Mouse (Mus musculus): ENCODE measurements around the gene Anapc15.
"Not testable (repeated sequence)": the region's sequence is repeated elsewhere in the genome, so short reads cannot be mapped to it uniquely, and the experiment has no call there.

Gene Anapc15

GRCm38 (mm10) chr7:101900331-101901097 lies 37.0 kb downstream of the Anapc15 start:
- DNase-seq (ENCODE audit: low spot score), result no peak

- DNase-seq (ENCODE audit: low spot score), result no peak
Observed at GRCm38 (mm10) chr7:101901969-101902368, 38.5 kb downstream of the Anapc15 start.

GRCm38 (mm10) chr7:101902846-101903245 lies 39.3 kb downstream of the Anapc15 start:
- DNase-seq (ENCODE audit: low spot score), result no peak

- DNase-seq (ENCODE audit: low spot score), result peak; percentile 98
Observed at GRCm38 (mm10) chr7:101905561-101906286, 42.2 kb downstream of the Anapc15 start, which contains the start of gene Lamtor1. TSS of gene Lamtor1 (plus strand) at chr7:101905904.

GRCm38 (mm10) chr7:101906287-101906681 lies 42.8 kb downstream of the Anapc15 start, which contains the start of gene Tomt:
TSS of gene Tomt (minus strand) at chr7:101906359.
- no peak for DNase-seq (ENCODE audit: low spot score)

GRCm38 (mm10) chr7:101906696-101907095 lies 43.2 kb downstream of the Anapc15 start:
- no peak for DNase-seq (ENCODE audit: low spot score)

GRCm38 (mm10) chr7:101908367-101908766 lies 44.9 kb downstream of the Anapc15 start:
- DNase-seq (ENCODE audit: low spot score), result no peak

GRCm38 (mm10) chr7:101910138-101910537 lies 46.6 kb downstream of the Anapc15 start:
- DNase-seq (ENCODE audit: low spot score), result no peak

GRCm38 (mm10) chr7:101911982-101912381 lies 48.5 kb downstream of the Anapc15 start:
- DNase-seq (ENCODE audit: low spot score), result no peak

GRCm38 (mm10) chr7:101918071-101918470 lies 54.6 kb downstream of the Anapc15 start:
- DNase-seq (ENCODE audit: low spot score), result no peak

GRCm38 (mm10) chr7:101925892-101926291 lies 62.4 kb downstream of the Anapc15 start:
- not testable (repeated sequence) for DNase-seq (ENCODE audit: low spot score)

GRCm38 (mm10) chr7:101928093-101928492 lies 64.6 kb downstream of the Anapc15 start:
- no peak for DNase-seq (ENCODE audit: low spot score)

GRCm38 (mm10) chr7:101932551-101932950 lies 69.0 kb downstream of the Anapc15 start:
- DNase-seq (ENCODE audit: low spot score), result no peak

GRCm38 (mm10) chr7:101933300-101933699 lies 69.8 kb downstream of the Anapc15 start:
- DNase-seq (ENCODE audit: low spot score), result no peak

GRCm38 (mm10) chr7:101933751-101934240 lies 70.3 kb downstream of the Anapc15 start, which contains the start of the genes Lrrc51 and Numa1:
TSS of gene Lrrc51 (minus strand) at chr7:101933895.
TSS of gene Numa1 (plus strand) at chr7:101934111.
- DNase-seq (ENCODE audit: low spot score), result peak; percentile 96

- DNase-seq (ENCODE audit: low spot score), result no peak
Observed at GRCm38 (mm10) chr7:101935957-101936356, 72.4 kb downstream of the Anapc15 start.

GRCm38 (mm10) chr7:101936996-101937395 lies 73.5 kb downstream of the Anapc15 start:
- DNase-seq (ENCODE audit: low spot score), result no peak

- peak; percentile 20 for DNase-seq (ENCODE audit: low spot score)
Observed at GRCm38 (mm10) chr7:101937569-101937968, 74.1 kb downstream of the Anapc15 start.

GRCm38 (mm10) chr7:101938348-101938747 lies 74.8 kb downstream of the Anapc15 start:
- no peak for DNase-seq (ENCODE audit: low spot score)

- DNase-seq (ENCODE audit: low spot score), result no peak
Observed at GRCm38 (mm10) chr7:101939758-101940157, 76.2 kb downstream of the Anapc15 start.

GRCm38 (mm10) chr7:101949008-101949407 lies 85.5 kb downstream of the Anapc15 start:
- not testable (repeated sequence) for DNase-seq (ENCODE audit: low spot score)

Data from layer of hippocampus, adult 9-10 months (tissue).